In the genomic region with DNA sequence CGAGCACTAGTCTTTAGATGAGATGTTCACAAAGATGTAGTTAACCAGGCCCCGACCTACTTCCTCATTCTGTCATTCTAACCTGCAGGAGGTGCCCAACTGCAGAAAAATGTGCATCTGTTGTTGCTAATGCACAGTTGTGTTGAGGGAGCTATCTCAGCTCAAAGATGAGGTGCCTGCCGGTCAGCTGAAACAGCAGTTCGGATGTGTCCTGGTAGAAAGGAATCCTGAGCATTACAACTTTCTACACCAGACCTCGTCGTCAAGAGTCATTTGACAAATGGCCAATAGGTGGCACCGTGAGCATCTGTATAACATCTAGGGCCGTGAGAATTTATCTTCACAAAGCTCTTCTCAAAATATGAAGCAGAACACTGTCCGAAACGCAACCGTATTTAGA, we compare ENCODE assay signal across 8 mouse cellular contexts. TPM values are rescaled to one million over a fixed set of nuclear protein-coding genes. Genes with fewer than 3 reads are reported as not detected.
DNase-seq lines count a peak whose midpoint lies in the region; ATAC-seq and TF ChIP-seq lines count a peak whose summit lies in the region.

No protein-coding gene starts in this region.

- no peak for TF ChIP-seq POLR2A in spleen, adult 2 months (IDR thresholded peaks at IDR 0.05; ENCODE audit: low read depth, low read length)

- H3K4me1 ChIP-seq in spleen, adult 2 months (ENCODE audit: control insufficient read depth, insufficient read depth, insufficient read length), result peaks cover 2% of the 10 kb centered on the region; the same call in 1 of the 2 replicates
- H3K4me1 ChIP-seq in limb, embryonic 11.5 days (ENCODE audit: control insufficient read depth, insufficient read depth, low read length), result peaks cover 6% of the 10 kb centered on the region

- no peak for TF ChIP-seq CTCF in spleen, adult 2 months (IDR thresholded peaks at IDR 0.05; ENCODE audit: extremely low read depth, insufficient read depth, insufficient read length, insufficient replicate concordance)

- no peaks in the 10 kb centered on the region for H3K36me3 ChIP-seq in spleen, adult 2 months (ENCODE audit: control insufficient read depth, insufficient read depth, low read length)
- no peaks in the 10 kb centered on the region for H3K36me3 ChIP-seq in limb, embryonic 11.5 days (ENCODE audit: control insufficient read depth, insufficient read depth, low read length)

- WGBS in spleen, adult 2 months, result 15% methylated on average over 11 of the region's 11 CpGs
- WGBS in limb, embryonic 11.5 days, result 32% methylated on average over 11 of the region's 11 CpGs

- H3K27me3 ChIP-seq in spleen, adult 2 months (ENCODE audit: control insufficient read depth, insufficient read depth, low read length), result no peaks in the 10 kb centered on the region
- H3K27me3 ChIP-seq in limb, embryonic 11.5 days (ENCODE audit: control insufficient read depth, insufficient read depth, low read length), result no peaks in the 10 kb centered on the region

- H3K9ac ChIP-seq in limb, embryonic 11.5 days (ENCODE audit: low read length), result no peak overlapping the region

- no peak overlapping the region; the same call in 1 of the 2 replicates for H3K4me3 ChIP-seq in spleen, adult 2 months (ENCODE audit: extremely low read depth, insufficient read depth, insufficient read length)
- H3K4me3 ChIP-seq in limb, embryonic 11.5 days (ENCODE audit: low read depth, low read length), result no peak overlapping the region

- DNase-seq in adrenal gland, adult (ENCODE audit: inconsistent age in 2 of 2, low spot score in 1 of 2), result peak; percentile 18 to 77
- no peak for DNase-seq in adrenal gland, postnatal 4 days (ENCODE audit: low spot score in 2 of 2)
- DNase-seq in spleen, adult 2 months (ENCODE audit: low read depth in 1 of 2, low spot score in 2 of 2), result peak; percentile 3 to 23
- no peak for DNase-seq in spleen, adult 12 weeks (ENCODE audit: low spot score)
- peak; percentile 90 for DNase-seq in embryo, embryonic 10 days (ENCODE audit: low spot score)
- DNase-seq in limb, embryonic 11.5 days (ENCODE audit: low spot score), result peak; percentile 78
- peak; percentile 43 for DNase-seq in retina, postnatal 7 days (ENCODE audit: low read depth, low spot score)

- no peaks in the 10 kb centered on the region for H3K9me3 ChIP-seq in limb, embryonic 11.5 days (ENCODE audit: control insufficient read depth, low read length)

- H3K4me2 ChIP-seq in limb, embryonic 11.5 days (ENCODE audit: low read depth, severe bottlenecking), result no peak overlapping the region

- no peak overlapping the region for H3K27ac ChIP-seq in spleen, adult 2 months (ENCODE audit: insufficient read depth, low read length)
- no peak overlapping the region for H3K27ac ChIP-seq in limb, embryonic 11.5 days (replicated peaks; ENCODE audit: low read depth, low read length)

- ATAC-seq in inflammation-experienced regulatory T-cells, adult 6 months, result peak; percentile 79
- no peak for ATAC-seq in limb, embryonic 11.5 days (ENCODE audit: insufficient number of reproducible peaks, low FRiP score, low TSS enrichment, low read depth)

RNA-seq across cellular contexts. Expression of a gene that starts 30.4 kb away (rescaled TPM):
- total RNA-seq in adrenal gland, postnatal 4 days (2021), result 10 to 100 TPM; 22.6 to 22.9 TPM
- 2.8 and 3.0 TPM in 2 replicates for polyA plus RNA-seq in spleen, adult 2 months (2012; rRNA removed)
- polyA plus RNA-seq in inflammation-experienced regulatory T-cells, adult 6 months (2017; shearing (Covaris generic)), result 10 to 100 TPM; 69.8 to 87.7 (median 80.8) TPM
- 64.1 and 68.8 TPM in 2 replicates for polyA plus RNA-seq in limb, embryonic 11.5 days (2014; fragmentation: Nextera tagmentation; extraction: Ambion mirVana)

RNA-seq across cellular contexts. Expression of a gene that starts 55.3 kb away (rescaled TPM):
- 1 to 10 TPM; 2.0 to 2.2 TPM for total RNA-seq in adrenal gland, postnatal 4 days (2021)
- 5.3 and 5.9 TPM in 2 replicates for polyA plus RNA-seq in spleen, adult 2 months (2012; rRNA removed)
- 1 to 10 TPM in 1 of 3 experiments, under 1 TPM in 2; 0.54 to 2.1 (median 0.65) TPM for polyA plus RNA-seq in inflammation-experienced regulatory T-cells, adult 6 months (2017; shearing (Covaris generic))
- 0.63 and 0.91 TPM in 2 replicates for polyA plus RNA-seq in limb, embryonic 11.5 days (2014; fragmentation: Nextera tagmentation; extraction: Ambion mirVana)

RNA-seq across cellular contexts. Expression of a gene that starts 55.8 kb away (rescaled TPM):
- total RNA-seq in adrenal gland, postnatal 4 days (2021), result 100 to 1,000 TPM; 117 TPM
- polyA plus RNA-seq in spleen, adult 2 months (2012; rRNA removed), result 110 and 156 TPM in 2 replicates
- polyA plus RNA-seq in inflammation-experienced regulatory T-cells, adult 6 months (2017; shearing (Covaris generic)), result 100 to 1,000 TPM; 122 to 164 (median 132) TPM
- 66.2 and 73.9 TPM in 2 replicates for polyA plus RNA-seq in limb, embryonic 11.5 days (2014; fragmentation: Nextera tagmentation; extraction: Ambion mirVana)

Comparison
In these comparisons a context has a peak if more than half of its experiments do, and no peak if none do; other contexts are left out.
1. DNase-seq: peak in adrenal gland, adult (2 of 2), spleen, adult 2 months (2 of 2), embryo, embryonic 10 days (single experiment), limb, embryonic 11.5 days (single experiment) and retina, postnatal 7 days (single experiment); none in adrenal gland, postnatal 4 days (0 of 2) and spleen, adult 12 weeks (single experiment).
2. RNA of a gene that starts 30.4 kb away (polyA plus RNA-seq): 69.8 to 87.7 TPM in inflammation-experienced regulatory T-cells, adult 6 months and 64.1 to 68.8 TPM in limb, embryonic 11.5 days; 2.8 to 3.0 TPM in spleen, adult 2 months; every median in the first group is over 10 times any median in the second.